Mouse (Mus musculus) MEL (cell line): ENCODE measurements around the gene Als2cl. TPM values are rescaled to one million over a fixed set of nuclear protein-coding genes. Genes with fewer than 3 reads are reported as not detected.

Experiments
- DNase-seq: peaks from one replicate; pipeline ENCODE4 v3.0.0; 2011; ENCODE audit warnings: low read depth, low spot score
- H3K27ac ChIP-seq: 2 replicates; pipeline ENCODE4 v1.5.1; 2012; ENCODE audit warnings: low read depth, mild to moderate bottlenecking, control low read depth, low read length, moderate library complexity; ENCODE audit not compliant: control insufficient read depth
- H3K27me3 ChIP-seq, 2 experiments: fragments of 150-350 bp in 1 of 2; sonication (generic) in 1 of 2; 2 replicates each; pipeline ENCODE4 v1.6.1; 2012; ENCODE audit warnings: low read length in 2 of 2, mild to moderate bottlenecking in 2 of 2, improper control_type of control experiment in 1 of 2, moderate library complexity in 1 of 2; ENCODE audit not compliant: insufficient read depth in 2 of 2, control insufficient read depth in 1 of 2
- H3K36me3 ChIP-seq, 2 experiments: 2 replicates each; pipeline ENCODE4 v1.6.1; 2012 to 2014; ENCODE audit warnings: low read length in 2 of 2, improper control_type of control experiment in 1 of 2, inconsistent platforms in 1 of 2, mild to moderate bottlenecking in 1 of 2; ENCODE audit not compliant: insufficient read depth in 2 of 2, control insufficient read depth in 1 of 2
- H3K4me1 ChIP-seq, 2 experiments: fragments of 150-350 bp in 1 of 2; sonication (generic) in 1 of 2; 2 replicates each; pipeline ENCODE4 v1.6.1; 2012; ENCODE audit warnings: low read length in 2 of 2, improper control_type of control experiment in 1 of 2, mild to moderate bottlenecking in 1 of 2; ENCODE audit not compliant: insufficient read depth in 2 of 2, control insufficient read depth in 1 of 2
- H3K4me3 ChIP-seq, 2 experiments: fragments of 150-350 bp in 1 of 2; sonication (generic) in 1 of 2; 2 replicates each; pipeline ENCODE4 v1.5.1; 2012; ENCODE audit warnings: low read depth in 2 of 2, low read length in 2 of 2, mild to moderate bottlenecking in 2 of 2, moderate library complexity in 2 of 2, control low read depth in 1 of 2, improper control_type of control experiment in 1 of 2; ENCODE audit not compliant: control insufficient read depth in 1 of 2, insufficient read depth in 1 of 2
- H3K79me2 ChIP-seq: 2 replicates; pipeline ENCODE4 v1.6.1; 2012; ENCODE audit warnings: mild to moderate bottlenecking, low read length, moderate library complexity; ENCODE audit not compliant: control insufficient read depth, poor library complexity, insufficient read depth
- H3K9ac ChIP-seq: 2 replicates; pipeline ENCODE4 v1.6.1; 2012; ENCODE audit warnings: low read depth, mild to moderate bottlenecking, control low read depth, low read length, moderate library complexity; ENCODE audit not compliant: control insufficient read depth, poor library complexity, severe bottlenecking
- H3K9me3 ChIP-seq: fragments of 150-350 bp; sonication (generic); replicated peaks from 2 replicates; pipeline ENCODE4 v1.6.1; 2012; ENCODE audit warnings: mild to moderate bottlenecking, low read length, improper control_type of control experiment, moderate library complexity; ENCODE audit not compliant: insufficient read depth
- BHLHE40 ChIP-seq: IDR thresholded peaks from 2 replicates; pipeline ENCODE4 v1.6.1; 2012; ENCODE audit warnings: low read depth, mild to moderate bottlenecking, inconsistent platforms, low read length, improper control_type of control experiment, borderline replicate concordance
- CHD1 ChIP-seq: IDR thresholded peaks from 2 replicates; pipeline ENCODE4 v1.6.1; 2012; ENCODE audit warnings: low read depth, mild to moderate bottlenecking, inconsistent platforms, low read length, improper control_type of control experiment
- CHD2 ChIP-seq: IDR thresholded peaks from 2 replicates; pipeline ENCODE4 v1.6.1; 2011; ENCODE audit warnings: low read length, improper control_type of control experiment
- CTCF ChIP-seq, 3 experiments: IDR thresholded peaks in 2 of 3; conservative IDR thresholded peaks in 1 of 3; 2 replicates each; pipeline ENCODE4 v1.5.1; 2011 to 2012; ENCODE audit warnings: low read length in 3 of 3, low read depth in 2 of 3, mild to moderate bottlenecking in 2 of 3, improper control_type of control experiment in 1 of 3, inconsistent platforms in 1 of 3, mixed read lengths in 1 of 3, moderate library complexity in 1 of 3; ENCODE audit not compliant: control insufficient read depth in 1 of 3, insufficient read depth in 1 of 3, poor library complexity in 1 of 3, severe bottlenecking in 1 of 3
- ELF1 ChIP-seq: IDR thresholded peaks from 2 replicates; pipeline ENCODE4 v1.6.1; 2014; ENCODE audit warnings: low read depth, mild to moderate bottlenecking, inconsistent platforms, low read length, improper control_type of control experiment, moderate library complexity
- EP300 ChIP-seq, 2 experiments: IDR thresholded peaks; 2 replicates each; pipeline ENCODE4 v1.6.1; 2011; ENCODE audit warnings: improper control_type of control experiment in 2 of 2, low read length in 2 of 2, low read depth in 1 of 2, mild to moderate bottlenecking in 1 of 2
- GABPA ChIP-seq: IDR thresholded peaks from 2 replicates; pipeline ENCODE4 v1.6.1; 2012; ENCODE audit warnings: low read depth, mild to moderate bottlenecking, inconsistent platforms, low read length, improper control_type of control experiment, moderate library complexity
- POLR2A ChIP-seq, 2 experiments: IDR thresholded peaks; 2 replicates each; pipeline ENCODE4 v1.6.1; 2011 to 2012; ENCODE audit warnings: low read length in 2 of 2, mild to moderate bottlenecking in 2 of 2, control low read depth in 1 of 2, improper control_type of control experiment in 1 of 2, low read depth in 1 of 2, moderate library complexity in 1 of 2; ENCODE audit not compliant: control insufficient read depth in 1 of 2, insufficient read depth in 1 of 2, poor library complexity in 1 of 2
- POLR2AphosphoS5 ChIP-seq: IDR thresholded peaks from 2 replicates; pipeline ENCODE4 v1.6.1; 2012; ENCODE audit warnings: low read depth, borderline replicate concordance, mild to moderate bottlenecking, inconsistent platforms, low read length, moderate library complexity, mixed read lengths
- RAD21 ChIP-seq: IDR thresholded peaks from 2 replicates; pipeline ENCODE4 v1.6.1; 2011; ENCODE audit warnings: mild to moderate bottlenecking, low read depth, low read length, improper control_type of control experiment
- SMC3 ChIP-seq: IDR thresholded peaks from 2 replicates; pipeline ENCODE4 v1.6.1; 2011; ENCODE audit warnings: low read depth, low read length, improper control_type of control experiment
- UBTF ChIP-seq: IDR thresholded peaks from 2 replicates; pipeline ENCODE4 v1.6.1; 2012; ENCODE audit warnings: low read depth, mild to moderate bottlenecking, inconsistent platforms, low read length, improper control_type of control experiment, moderate library complexity, borderline replicate concordance; ENCODE audit not compliant: insufficient read depth
- polyA plus RNA-seq, 2 experiments: library from polyadenylated mRNA; stranded (reverse) in 1 of 2; unstranded in 1 of 2; fragments of >175 nt in 1 of 2; fragments of >200 nt in 1 of 2; gene quantifications; 2 replicates each; pipeline versions ENCODE4 v1.2.1 to v1.2.4; 2012; ENCODE audit warnings: low replicate concordance in 2 of 2, low read depth in 1 of 2; ENCODE audit not compliant: insufficient read length in 2 of 2, insufficient read depth in 1 of 2, missing spikeins in 1 of 2
- total RNA-seq: library from RNA; depleted of rRNA; stranded (reverse); fragments of 300-350 nt; gene quantifications from 2 replicates; pipeline ENCODE4 v1.2.3, GENCODE M21; 2012

Als2cl gene
- total and polyA plus RNA-seq, 3 experiments = 0.21 TPM; not detected in 2

GRCm38 (mm10) chr9:110920665-110921419 lies 41.2 kb downstream of the Als2cl start:
- H3K9me3 ChIP-seq = no peaks in the 10 kb centered on the region
- TF ChIP-seq POLR2AphosphoS5 (no peak), POLR2A (IDR thresholded peaks at IDR 0.05; ENCODE audit: control insufficient read depth in 1 of 2, insufficient read depth in 1 of 2, low read depth in 1 of 2, low read length in 2 of 2, poor library complexity in 1 of 2) (no peak), GABPA (no peak)
- H3K27ac ChIP-seq = no peak overlapping the region
- no peak overlapping the region for H3K9ac ChIP-seq
- H3K4me3 ChIP-seq = no peak overlapping the region
- DNase-seq = no peak
- H3K36me3 ChIP-seq = no peaks in the 10 kb centered on the region
- H3K27me3 ChIP-seq = no peaks in the 10 kb centered on the region
- no peaks in the 10 kb centered on the region for H3K79me2 ChIP-seq
- H3K4me1 ChIP-seq = no peaks in the 10 kb centered on the region

GRCm38 (mm10) chr9:110922759-110923158 lies 43.1 kb downstream of the Als2cl start:
- Histone ChIP-seq H3K4me1 (no peaks in the 10 kb centered on the region), H3K79me2 (no peaks in the 10 kb centered on the region)
- DNase-seq = peak; percentile 48
- TF ChIP-seq RAD21 = peak; percentile 64
- peak; percentile 46 for TF ChIP-seq SMC3
- TF ChIP-seq UBTF = no peak
- no peak for TF ChIP-seq EP300 (IDR thresholded peaks at IDR 0.05; ENCODE audit: low read depth in 1 of 2, low read length in 2 of 2)
- no peak for TF ChIP-seq CHD1
- no peak for TF ChIP-seq ELF1
- peak; percentile 72 to 89 (median 73) for TF ChIP-seq CTCF (IDR thresholded peaks at IDR 0.05 in 2 of 3, conservative IDR thresholded peaks at IDR 0.05 in 1 of 3; ENCODE audit: control insufficient read depth in 1 of 3, insufficient read depth in 1 of 3, low read depth in 2 of 3, low read length in 3 of 3, poor library complexity in 1 of 3, severe bottlenecking in 1 of 3)
- TF ChIP-seq, all 39 proteins: peak for 3
- Histone ChIP-seq H3K27ac (no peak overlapping the region), H3K27me3 (no peaks in the 10 kb centered on the region), H3K9me3 (no peaks in the 10 kb centered on the region), H3K36me3 (no peaks in the 10 kb centered on the region), H3K4me3 (no peak overlapping the region), H3K9ac (no peak overlapping the region)

GRCm38 (mm10) chr9:110931573-110931972 lies 51.9 kb downstream of the Als2cl start:
- Histone ChIP-seq H3K36me3 (no peaks in the 10 kb centered on the region), H3K4me3 (no peak overlapping the region), H3K9ac (no peak overlapping the region), H3K9me3 (no peaks in the 10 kb centered on the region), H3K27me3 (no peaks in the 10 kb centered on the region), H3K27ac (no peak overlapping the region), H3K79me2 (no peaks in the 10 kb centered on the region), H3K4me1 (no peaks in the 10 kb centered on the region)
- no peak for DNase-seq
- TF ChIP-seq BHLHE40 = no peak
- no peak for TF ChIP-seq CHD2
